Mouse (Mus musculus): ENCODE measurements at regions not wholly inside any gene's neighbourhood (a gene's known extent, or its start where the extent isn't known, plus 50 kb on each side); places are given as distances from the start of the nearest gene placed in this dataset.

GRCm38 (mm10) chr1:137565573-137566048, 605.4 kb upstream of the Nr5a2 start:
- no peak for DNase-seq (ENCODE audit: low spot score)

- no peak for DNase-seq (ENCODE audit: low spot score)
These were observed 601.4 kb upstream of the Nr5a2 start for GRCm38 (mm10) chr1:137561686-137562085.

GRCm38 (mm10) chr1:137560389-137561268, 600.4 kb upstream of the Nr5a2 start:
- DNase-seq (ENCODE audit: low spot score), result no peak

- DNase-seq (ENCODE audit: low spot score), result no peak
These were observed 589.4 kb upstream of the Nr5a2 start for GRCm38 (mm10) chr1:137549659-137550058.

- no peak for DNase-seq (ENCODE audit: low spot score)
These were observed 585.4 kb upstream of the Nr5a2 start for GRCm38 (mm10) chr1:137545666-137546065.

GRCm38 (mm10) chr1:137543828-137544227, 583.6 kb upstream of the Nr5a2 start:
- DNase-seq (ENCODE audit: low spot score), result no peak

- no peak for DNase-seq (ENCODE audit: low spot score)
These were observed 581.2 kb upstream of the Nr5a2 start for GRCm38 (mm10) chr1:137541453-137541852.

GRCm38 (mm10) chr1:137539424-137540116, 579.3 kb upstream of the Nr5a2 start:
- no peak for DNase-seq (ENCODE audit: low spot score)

- no peak for DNase-seq (ENCODE audit: low spot score)
These were observed 554.5 kb upstream of the Nr5a2 start for GRCm38 (mm10) chr1:137514750-137515149.

GRCm38 (mm10) chr1:137503704-137504422, 543.6 kb upstream of the Nr5a2 start:
- no peak for DNase-seq (ENCODE audit: low spot score)

GRCm38 (mm10) chr1:137488226-137488625, 528.0 kb upstream of the Nr5a2 start:
- DNase-seq (ENCODE audit: low spot score), result no peak

- no peak for DNase-seq (ENCODE audit: low spot score)
These were observed 518.2 kb upstream of the Nr5a2 start for GRCm38 (mm10) chr1:137478459-137478858.

- no peak for DNase-seq (ENCODE audit: low spot score)
These were observed 517.0 kb upstream of the Nr5a2 start for GRCm38 (mm10) chr1:137477239-137477638.

- no peak for DNase-seq (ENCODE audit: low spot score)
These were observed 514.6 kb upstream of the Nr5a2 start for GRCm38 (mm10) chr1:137474858-137475257.

- DNase-seq (ENCODE audit: low spot score), result no peak
These were observed 513.8 kb upstream of the Nr5a2 start for GRCm38 (mm10) chr1:137473800-137474685.

GRCm38 (mm10) chr1:137464971-137465370, 504.7 kb upstream of the Nr5a2 start:
- no peak for DNase-seq (ENCODE audit: low spot score)

GRCm38 (mm10) chr1:137461189-137461588, 500.9 kb upstream of the Nr5a2 start:
- no peak for DNase-seq (ENCODE audit: low spot score)

- DNase-seq (ENCODE audit: low spot score), result no peak
These were observed 493.4 kb upstream of the Nr5a2 start for GRCm38 (mm10) chr1:137453446-137454208.

- no peak for DNase-seq (ENCODE audit: low spot score)
These were observed 492.5 kb upstream of the Nr5a2 start for GRCm38 (mm10) chr1:137452749-137453148.

- DNase-seq (ENCODE audit: low spot score), result no peak
These were observed 486.2 kb upstream of the Nr5a2 start for GRCm38 (mm10) chr1:137446497-137446896.

GRCm38 (mm10) chr1:137428110-137428509, 467.9 kb upstream of the Nr5a2 start:
- no peak for DNase-seq (ENCODE audit: low spot score)

All from ovary, postnatal 10 days (tissue).